Mouse (Mus musculus) cerebellum, adult 11 months (tissue): ENCODE measurements around the gene Mtg1.

Source experiments
- DNase-seq: peaks from one replicate; pipeline ENCODE4 v3.0.0; 2022

Gene Mtg1

GRCm38 (mm10) chr7:140192445-140192844 is 55.1 kb downstream of the Mtg1 start:
- DNase-seq = no peak

GRCm38 (mm10) chr7:140192851-140193250 is 55.5 kb downstream of the Mtg1 start:
- no peak for DNase-seq

GRCm38 (mm10) chr7:140194031-140194430 is 56.7 kb downstream of the Mtg1 start:
- DNase-seq = no peak

GRCm38 (mm10) chr7:140196002-140196401 is 58.6 kb downstream of the Mtg1 start:
- no peak for DNase-seq
